Mouse (Mus musculus): ENCODE results near the gene Dnajc27.

GRCm38 (mm10) chr12:4127346-4127745, 45.0 kb downstream of the Dnajc27 start:
- no peak for TF ChIP-seq POLR2A (IDR thresholded peaks at IDR 0.05; ENCODE audit: low read depth, low read length)
- TF ChIP-seq CTCF (IDR thresholded peaks at IDR 0.05; ENCODE audit: borderline replicate concordance, insufficient read depth, low read length) = no peak

Data from embryonic fibroblast, embryonic 13.5 days (primary cell).